ENCODE assay signal across 8 mouse cellular contexts in genomic region chr7:45181540-45181939, GRCm38 (mm10). TPM values are rescaled to one million over a fixed set of nuclear protein-coding genes. Genes with fewer than 3 reads are reported as not detected.
DNase-seq lines count a peak whose midpoint lies in the region; ATAC-seq and TF ChIP-seq lines count a peak whose summit lies in the region.
"Had no signal": no experiment of that assay in that cellular context is flagged by ENCODE, and none has a peak within 500 bp of the region (broad histone marks: within the 10 kb centered on the region; RNA-seq: fewer than 3 reads in every experiment).

No protein-coding gene starts in this region.

- H3K27me3 ChIP-seq in liver, postnatal 0 days (ENCODE audit: insufficient read depth, low read length) = peaks cover 96% of the 10 kb centered on the region

- peaks cover 7% of the 10 kb centered on the region for H3K4me1 ChIP-seq in liver, postnatal 0 days (ENCODE audit: insufficient read depth)

- peak; percentile 33 for DNase-seq in thymus, postnatal 4 days
- no peak for DNase-seq in thymus, postnatal 10 days (ENCODE audit: low spot score in 2 of 2)
- peak; percentile 11 to 24 for DNase-seq in heart, postnatal 10 days
- peak; percentile 34 for DNase-seq in liver, postnatal 0 days
- no peak for DNase-seq in frontal cortex, postnatal 10 days (ENCODE audit: low spot score in 2 of 2)
- no peak for DNase-seq in spleen, adult 12 weeks (ENCODE audit: low spot score)
- no peak for DNase-seq in c-Kit-positive CD71-positive TER-119-positive erythroid progenitor cells, embryonic 14.5 days (ENCODE audit: low spot score)

- H3K4me3 ChIP-seq in liver, postnatal 0 days (ENCODE audit: low read depth, low read length) = 0 out of 2 replicates have a peak overlapping the region, but pooled peaks have one; percentile 1

- WGBS in liver, postnatal 0 days (ENCODE audit: insufficient replicate concordance) = 9% methylated on average over 23 of the region's 35 CpGs

- TF ChIP-seq CTCF in liver, postnatal 0 days (IDR thresholded peaks at IDR 0.05; ENCODE audit: low read depth) = no peak

- H3K9ac ChIP-seq in liver, postnatal 0 days (replicated peaks) = no peak overlapping the region
- H3K9ac ChIP-seq: lung, embryonic 15.5 days had no signal

- ATAC-seq in liver, postnatal 0 days = peak; percentile 22; the same call in 1 of the 2 replicates

- peak overlapping the region; percentile 55 for H3K4me2 ChIP-seq in liver, postnatal 0 days (ENCODE audit: low read depth, low read length)

- intact Hi-C loops in heart, postnatal 10 days (cut with DNase I) = no loop called here

- no peaks in the 10 kb centered on the region for H3K9me3 ChIP-seq in liver, postnatal 0 days (ENCODE audit: low read length)
- H3K9me3 ChIP-seq: lung, embryonic 15.5 days had no signal

- TF ChIP-seq EP300 in liver, postnatal 0 days (IDR thresholded peaks at IDR 0.05; ENCODE audit: low read depth) = no peak

- no peak overlapping the region for H3K27ac ChIP-seq in liver, postnatal 0 days (ENCODE audit: low read depth)
- H3K27ac ChIP-seq: lung, embryonic 15.5 days had no signal

- H3K36me3 ChIP-seq in liver, postnatal 0 days (replicated peaks; ENCODE audit: insufficient read depth, low read length) = no peaks in the 10 kb centered on the region
- H3K36me3 ChIP-seq: lung, embryonic 15.5 days had no signal

RNA-seq across cellular contexts. Expression of gene Pth2, which starts 0.7 kb away (rescaled TPM):
- total RNA-seq in heart, postnatal 10 days (2021) = not detected
- polyA plus RNA-seq in liver, postnatal 0 days (2015; fragmentation: Nextera tagmentation; extraction: Ambion mirVana) = not detected in 2 replicates
- polyA plus RNA-seq: lung, embryonic 15.5 days had no signal

RNA-seq across cellular contexts. Expression of gene Gfy, which starts 2.2 kb away (rescaled TPM):
- total RNA-seq in heart, postnatal 10 days (2021) = not detected
- not detected in 2 replicates for polyA plus RNA-seq in liver, postnatal 0 days (2015; fragmentation: Nextera tagmentation; extraction: Ambion mirVana)
- polyA plus RNA-seq: lung, embryonic 15.5 days had no signal

RNA-seq across cellular contexts. Expression of gene Slc17a7, which starts 17.8 kb away (rescaled TPM):
- 1 to 10 TPM; 6.1 to 6.7 TPM for total RNA-seq in heart, postnatal 10 days (2021)
- not detected in 2 replicates for polyA plus RNA-seq in liver, postnatal 0 days (2015; fragmentation: Nextera tagmentation; extraction: Ambion mirVana)

RNA-seq across cellular contexts. Expression of gene Ccdc155, which starts 23.2 kb away (rescaled TPM):
- not detected for total RNA-seq in heart, postnatal 10 days (2021)
- 0.06 TPM in 1 of 2 replicates, not detected in the other for polyA plus RNA-seq in liver, postnatal 0 days (2015; fragmentation: Nextera tagmentation; extraction: Ambion mirVana)

RNA-seq across cellular contexts. Expression of gene Aldh16a1, which starts 27.2 kb away (rescaled TPM):
- 10 to 100 TPM; 36.6 to 48.2 TPM for total RNA-seq in heart, postnatal 10 days (2021)
- polyA plus RNA-seq in liver, postnatal 0 days (2015; fragmentation: Nextera tagmentation; extraction: Ambion mirVana) = 26.8 and 29.6 TPM in 2 replicates

Comparison
In these comparisons a context has a peak if more than half of its experiments do, and no peak if none do; other contexts are left out.
1. DNase-seq: peak in thymus, postnatal 4 days (single experiment), heart, postnatal 10 days (2 of 2) and liver, postnatal 0 days (single experiment); none in thymus, postnatal 10 days (0 of 2), frontal cortex, postnatal 10 days (0 of 2), spleen, adult 12 weeks (single experiment) and c-Kit-positive CD71-positive TER-119-positive erythroid progenitor cells, embryonic 14.5 days (single experiment).